Mouse (Mus musculus) hindbrain, embryonic 13.5 days (tissue): ENCODE measurements at regions not wholly inside any gene's neighbourhood (a gene's known extent, or its start where the extent isn't known, plus 50 kb on each side); places are given as distances from the start of the nearest gene placed in this dataset.

ENCODE experiments used
- ATAC-seq: fragments of 200-750 bp; cut with Nextera tagmentation; 2 replicates; pipeline ENCODE4 v1.8.0; 2017; ENCODE audit warnings: moderate TSS enrichment; ENCODE audit not compliant: low FRiP score
- H3K27ac ChIP-seq: fragments of 300-500 bp; sonication (generic); 2 replicates; pipeline ENCODE4 v1.5.1; 2015; ENCODE audit warnings: inconsistent platforms, mild to moderate bottlenecking, moderate library complexity
- H3K27me3 ChIP-seq: fragments of 300-500 bp; sonication (generic); 2 replicates; pipeline ENCODE4 v1.6.1; 2015; ENCODE audit warnings: mild to moderate bottlenecking, inconsistent platforms
- H3K36me3 ChIP-seq: fragments of 300-500 bp; sonication (generic); 2 replicates; pipeline ENCODE4 v1.6.1; 2015; ENCODE audit warnings: mild to moderate bottlenecking, inconsistent platforms
- H3K4me1 ChIP-seq: fragments of 300-500 bp; sonication (generic); replicated peaks from 2 replicates; pipeline ENCODE4 v1.6.1; 2015; ENCODE audit warnings: inconsistent platforms
- H3K4me2 ChIP-seq: fragments of 300-500 bp; sonication (generic); 2 replicates; pipeline ENCODE4 v1.6.1; 2015; ENCODE audit warnings: inconsistent platforms, mild to moderate bottlenecking, moderate library complexity
- H3K4me3 ChIP-seq: fragments of 300-500 bp; sonication (generic); 2 replicates; pipeline ENCODE4 v1.5.1; 2015; ENCODE audit warnings: mild to moderate bottlenecking, inconsistent platforms
- H3K9ac ChIP-seq: fragments of 300-500 bp; sonication (generic); 2 replicates; pipeline ENCODE4 v1.6.1; 2015; ENCODE audit warnings: mild to moderate bottlenecking, inconsistent platforms
- H3K9me3 ChIP-seq: fragments of 300-500 bp; sonication (generic); 2 replicates; pipeline ENCODE4 v1.6.1; 2016; ENCODE audit warnings: inconsistent platforms
- WGBS: fragments of 180-500 bp; shearing (Covaris S2); methylation state at CpG from one replicate; pipeline ENCODE4 v1.1.7; 2015; 5-methylcytosine and 5-hydroxymethylcytosine counted together

DNA sequence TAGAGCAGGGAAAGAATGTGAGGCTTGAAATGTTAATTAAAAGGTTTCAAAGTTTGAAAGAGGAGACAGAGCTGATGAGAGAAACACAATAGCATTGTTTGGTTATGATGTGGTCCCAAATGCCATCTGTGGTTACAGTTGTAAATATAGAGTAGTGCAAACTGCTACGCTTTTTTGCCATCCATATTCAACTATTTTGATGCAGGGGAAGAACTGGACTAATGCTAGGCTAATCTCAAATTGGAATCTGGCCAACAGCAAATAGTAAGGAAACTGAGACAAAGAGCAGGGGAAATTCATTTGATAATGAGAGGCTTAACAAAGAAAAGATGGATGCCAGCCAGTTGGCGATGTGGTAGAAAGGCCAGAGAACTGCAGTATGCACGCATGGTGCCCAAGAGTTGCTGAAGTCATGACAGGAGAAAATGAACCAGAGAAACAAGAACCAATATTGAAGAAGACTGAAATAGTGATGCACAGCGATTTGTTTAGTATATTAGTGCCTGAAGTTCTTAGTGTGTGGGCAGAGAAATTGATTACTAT, 87.0 kb upstream of the E2f7 start:
- Histone ChIP-seq H3K4me3 (no peak overlapping the region), H3K27ac (no peak overlapping the region), H3K4me1 (no peaks in the 10 kb centered on the region), H3K36me3 (no peaks in the 10 kb centered on the region), H3K27me3 (no peaks in the 10 kb centered on the region), H3K9me3 (no peaks in the 10 kb centered on the region), H3K4me2 (no peak overlapping the region), H3K9ac (no peak overlapping the region)
- ATAC-seq = no peak
- WGBS = 79% methylated on average over 4 of the region's 4 CpGs

DNA sequence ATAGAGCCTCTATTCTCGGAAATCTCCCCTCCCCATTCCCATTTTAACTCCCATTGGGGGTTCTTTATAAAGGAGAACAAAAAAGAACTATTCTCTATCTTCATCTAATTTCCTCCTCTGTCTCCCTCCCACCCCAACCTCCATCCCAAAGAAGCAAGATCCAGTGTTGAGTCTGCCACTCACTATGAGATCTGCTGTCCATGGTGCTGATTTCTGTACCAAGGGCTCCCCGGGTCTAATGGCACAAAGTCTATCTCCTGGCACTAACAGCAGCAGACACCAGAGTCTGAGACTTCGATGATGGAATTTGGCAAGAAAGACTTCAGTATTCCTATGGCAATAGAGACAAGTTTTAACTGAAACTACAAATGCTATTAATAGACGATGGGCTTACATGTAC, 68.7 kb upstream of the E2f7 start:
- Histone ChIP-seq H3K27me3 (no peaks in the 10 kb centered on the region), H3K27ac (no peak overlapping the region), H3K4me3 (no peak overlapping the region), H3K36me3 (no peaks in the 10 kb centered on the region), H3K4me2 (no peak overlapping the region), H3K4me1 (no peaks in the 10 kb centered on the region), H3K9ac (no peak overlapping the region), H3K9me3 (no peaks in the 10 kb centered on the region)
- WGBS = 70% methylated on average over 4 of the region's 4 CpGs
- no peak for ATAC-seq
